9 mouse cellular contexts compared by ENCODE assay signal in genomic region chr9:65542111-65542524, GRCm38 (mm10). TPM values are rescaled to one million over a fixed set of nuclear protein-coding genes. Genes with fewer than 3 reads are reported as not detected.
A peak's percentile ranks its signal among the peaks of the same experiment; 100 is the strongest.
DNase-seq lines count a peak whose midpoint lies in the region; ATAC-seq lines count a peak whose summit lies in the region.
"Had no signal": no experiment of that assay in that cellular context is flagged by ENCODE, and none has a peak within 500 bp of the region (broad histone marks: within the 10 kb centered on the region; RNA-seq: fewer than 3 reads in every experiment).

No protein-coding gene starts in this region.

- H3K4me2 ChIP-seq in neural tube, embryonic 13.5 days = no peak overlapping the region
- peak overlapping the region; percentile 14; the same call in 1 of the 2 replicates for H3K4me2 ChIP-seq in liver, embryonic 12.5 days
- H3K4me2 ChIP-seq in stomach, embryonic 15.5 days = no peak overlapping the region

- WGBS in neural tube, embryonic 13.5 days = 85% methylated on average over 7 of the region's 7 CpGs
- 21% methylated on average over 7 of the region's 7 CpGs for WGBS in liver, embryonic 12.5 days (ENCODE audit: insufficient replicate concordance)
- 64% methylated on average over 7 of the region's 7 CpGs for WGBS in stomach, embryonic 15.5 days

- intact Hi-C loops in heart, postnatal 36 days (cut with DNase I) = no loop called here

- no peaks in the 10 kb centered on the region for H3K27me3 ChIP-seq in neural tube, embryonic 13.5 days
- no peaks in the 10 kb centered on the region for H3K27me3 ChIP-seq in liver, embryonic 12.5 days (replicated peaks)
- no peaks in the 10 kb centered on the region for H3K27me3 ChIP-seq in stomach, embryonic 15.5 days (replicated peaks)

- peak; percentile 37 to 56 for DNase-seq in heart, adult 18-20 months
- no peak for DNase-seq in heart, postnatal 36 days
- no peak for DNase-seq in neural tube, embryonic 10.5 days (ENCODE audit: extremely low spot score, low spot score)
- DNase-seq in urinary bladder, postnatal 14 days (ENCODE audit: low spot score) = no peak
- no peak for DNase-seq in cerebellum, adult 9-10 months

- H3K4me1 ChIP-seq in neural tube, embryonic 13.5 days (replicated peaks) = peaks cover 15% of the 10 kb centered on the region; the same call in 1 of the 2 replicates
- peaks cover 63% of the 10 kb centered on the region for H3K4me1 ChIP-seq in liver, embryonic 12.5 days
- H3K4me1 ChIP-seq in stomach, embryonic 15.5 days = peaks cover 18% of the 10 kb centered on the region; the same call in 1 of the 2 replicates

- H3K4me3 ChIP-seq in neural tube, embryonic 13.5 days = no peak overlapping the region
- no peak overlapping the region for H3K4me3 ChIP-seq in liver, embryonic 12.5 days
- H3K4me3 ChIP-seq in stomach, embryonic 15.5 days (replicated peaks) = no peak overlapping the region

- H3K9me3 ChIP-seq in neural tube, embryonic 13.5 days = no peaks in the 10 kb centered on the region
- H3K9me3 ChIP-seq in liver, embryonic 12.5 days (replicated peaks) = no peaks in the 10 kb centered on the region
- H3K9me3 ChIP-seq in stomach, embryonic 15.5 days = no peaks in the 10 kb centered on the region

- no peak for ATAC-seq in neural tube, embryonic 13.5 days (ENCODE audit: low read depth)
- ATAC-seq in liver, embryonic 12.5 days = no peak
- no peak for ATAC-seq in stomach, embryonic 15.5 days (ENCODE audit: insufficient read depth, low FRiP score, low read depth)
- ATAC-seq: hindbrain, embryonic 16.5 days had no signal

- H3K27ac ChIP-seq in neural tube, embryonic 13.5 days (replicated peaks) = 0 out of 2 replicates have a peak overlapping the region, but pooled peaks have one; percentile 20
- peak overlapping the region; percentile 86 for H3K27ac ChIP-seq in liver, embryonic 12.5 days
- H3K27ac ChIP-seq in stomach, embryonic 15.5 days = peak overlapping the region; percentile 72

- H3K9ac ChIP-seq in neural tube, embryonic 13.5 days = no peak overlapping the region
- H3K9ac ChIP-seq in liver, embryonic 12.5 days = no peak overlapping the region; the same call in 1 of the 2 replicates
- H3K9ac ChIP-seq in stomach, embryonic 15.5 days = no peak overlapping the region

- no peaks in the 10 kb centered on the region for H3K36me3 ChIP-seq in neural tube, embryonic 13.5 days
- H3K36me3 ChIP-seq in liver, embryonic 12.5 days = no peaks in the 10 kb centered on the region
- no peaks in the 10 kb centered on the region for H3K36me3 ChIP-seq in stomach, embryonic 15.5 days

RNA-seq across cellular contexts. Expression of gene Ankdd1a, which starts 22.1 kb away (rescaled TPM):
- not detected for total RNA-seq in heart, adult 18-20 months (2021)
- total RNA-seq in heart, postnatal 36 days (2021) = not detected
- polyA plus RNA-seq in neural tube, embryonic 13.5 days (2015; fragmentation: Nextera tagmentation; extraction: Ambion mirVana) = 0.59 and 0.60 TPM in 2 replicates
- not detected in 2 replicates for polyA plus RNA-seq in liver, embryonic 12.5 days (2016; fragmentation: Nextera tagmentation; extraction: Ambion mirVana)
- 0.14 TPM in 1 of 2 replicates, not detected in the other for polyA plus RNA-seq in stomach, embryonic 15.5 days (2015; fragmentation: Nextera tagmentation; extraction: Ambion mirVana)

RNA-seq across cellular contexts. Expression of gene Plekho2, which starts 37.7 kb away (rescaled TPM):
- total RNA-seq in heart, adult 18-20 months (2021) = 1 to 10 TPM; 8.8 to 9.3 TPM
- total RNA-seq in heart, postnatal 36 days (2021) = 10 to 100 TPM; 13.3 to 15.3 TPM
- 7.6 and 9.5 TPM in 2 replicates for polyA plus RNA-seq in neural tube, embryonic 13.5 days (2015; fragmentation: Nextera tagmentation; extraction: Ambion mirVana)
- 37.2 and 39.1 TPM in 2 replicates for polyA plus RNA-seq in liver, embryonic 12.5 days (2016; fragmentation: Nextera tagmentation; extraction: Ambion mirVana)
- polyA plus RNA-seq in stomach, embryonic 15.5 days (2015; fragmentation: Nextera tagmentation; extraction: Ambion mirVana) = 17.0 and 18.1 TPM in 2 replicates

RNA-seq across cellular contexts. Expression of gene Pif1, which starts 44.8 kb away (rescaled TPM):
- total RNA-seq in heart, adult 18-20 months (2021) = not detected
- under 1 TPM; 0.30 to 0.61 TPM for total RNA-seq in heart, postnatal 36 days (2021)
- polyA plus RNA-seq in neural tube, embryonic 13.5 days (2015; fragmentation: Nextera tagmentation; extraction: Ambion mirVana) = 3.1 and 3.2 TPM in 2 replicates
- 16.1 and 17.4 TPM in 2 replicates for polyA plus RNA-seq in liver, embryonic 12.5 days (2016; fragmentation: Nextera tagmentation; extraction: Ambion mirVana)
- polyA plus RNA-seq in stomach, embryonic 15.5 days (2015; fragmentation: Nextera tagmentation; extraction: Ambion mirVana) = 11.4 and 12.3 TPM in 2 replicates

Comparison
In these comparisons a context has a peak if more than half of its experiments do, and no peak if none do; other contexts are left out.
1. DNase-seq: peak in heart, adult 18-20 months (2 of 2); none in heart, postnatal 36 days (0 of 2), neural tube, embryonic 10.5 days (single experiment), urinary bladder, postnatal 14 days (single experiment) and cerebellum, adult 9-10 months (single experiment).
2. H3K27ac ChIP-seq: peak in every context shown above with its lines; median percentile 86 in liver, embryonic 12.5 days; 72 in stomach, embryonic 15.5 days; 20 in neural tube, embryonic 13.5 days.